Mouse (Mus musculus): ENCODE data around the gene Unc5cl. TPM values are rescaled to one million over a fixed set of nuclear protein-coding genes. Genes with fewer than 3 reads are reported as not detected.

Gene Unc5cl
- polyA plus RNA-seq, 1 experiment: 4.7 TPM

- Histone ChIP-seq H3K27ac (ENCODE audit: control insufficient read depth, insufficient read depth, low read depth, low read length, poor library complexity) (no peak overlapping the region), H3K4me1 (ENCODE audit: control insufficient read depth, insufficient read depth, low read length) (no peaks in the 10 kb centered on the region; the same call in 1 of the 2 replicates), H3K4me3 (replicated peaks; ENCODE audit: control insufficient read depth, low read depth, low read length) (no peak overlapping the region)
- 72% methylated on average over 5 of the region's 5 CpGs for WGBS
- TF ChIP-seq POLR2A (IDR thresholded peaks at IDR 0.05; ENCODE audit: borderline replicate concordance, control insufficient read depth, low read depth, low read length): no peak
- TF ChIP-seq CTCF (IDR thresholded peaks at IDR 0.05; ENCODE audit: control insufficient read depth, insufficient read depth, low read length): no peak
Measured at GRCm38 (mm10) chr17:48434479-48434878, 20.2 kb upstream of the Unc5cl start.

- Histone ChIP-seq H3K4me3 (replicated peaks; ENCODE audit: control insufficient read depth, low read depth, low read length) (no peak overlapping the region), H3K4me1 (ENCODE audit: control insufficient read depth, insufficient read depth, low read length) (no peaks in the 10 kb centered on the region), H3K27ac (ENCODE audit: control insufficient read depth, insufficient read depth, low read depth, low read length, poor library complexity) (no peak overlapping the region)
- 92% methylated on average over 1 of the region's 1 CpGs for WGBS
- no peak for TF ChIP-seq POLR2A (IDR thresholded peaks at IDR 0.05; ENCODE audit: borderline replicate concordance, control insufficient read depth, low read depth, low read length)
- TF ChIP-seq CTCF (IDR thresholded peaks at IDR 0.05; ENCODE audit: control insufficient read depth, insufficient read depth, low read length): no peak
Measured at GRCm38 (mm10) chr17:48436487-48436886, 18.2 kb upstream of the Unc5cl start.

GRCm38 (mm10) chr17:48437421-48437911 is 17.2 kb upstream of the Unc5cl start:
- H3K4me3 ChIP-seq (replicated peaks; ENCODE audit: control insufficient read depth, low read depth, low read length): no peak overlapping the region
- TF ChIP-seq CTCF (IDR thresholded peaks at IDR 0.05; ENCODE audit: control insufficient read depth, insufficient read depth, low read length): no peak
- no peak for TF ChIP-seq POLR2A (IDR thresholded peaks at IDR 0.05; ENCODE audit: borderline replicate concordance, control insufficient read depth, low read depth, low read length)
- 81% methylated on average over 7 of the region's 7 CpGs for whole genome bisulfite sequencing
- no peaks in the 10 kb centered on the region for H3K4me1 ChIP-seq (ENCODE audit: control insufficient read depth, insufficient read depth, low read length)
- H3K27ac ChIP-seq (ENCODE audit: control insufficient read depth, insufficient read depth, low read depth, low read length, poor library complexity): no peak overlapping the region

GRCm38 (mm10) chr17:48442745-48443457 is 11.8 kb upstream of the Unc5cl start:
- 76% methylated on average over 7 of the region's 7 CpGs for WGBS
- TF ChIP-seq CTCF (IDR thresholded peaks at IDR 0.05; ENCODE audit: control insufficient read depth, insufficient read depth, low read length) (no peak), POLR2A (IDR thresholded peaks at IDR 0.05; ENCODE audit: borderline replicate concordance, control insufficient read depth, low read depth, low read length) (no peak)

GRCm38 (mm10) chr17:48443542-48444145 is 11.1 kb upstream of the Unc5cl start:
- WGBS: 91% methylated on average over 16 of the region's 16 CpGs
- H3K4me1 ChIP-seq (ENCODE audit: control insufficient read depth, insufficient read depth, low read length): no peaks in the 10 kb centered on the region; the same call in 1 of the 2 replicates
- H3K27ac ChIP-seq (ENCODE audit: control insufficient read depth, insufficient read depth, low read depth, low read length, poor library complexity): no peak overlapping the region
- H3K4me3 ChIP-seq (replicated peaks; ENCODE audit: control insufficient read depth, low read depth, low read length): no peak overlapping the region
- TF ChIP-seq POLR2A (IDR thresholded peaks at IDR 0.05; ENCODE audit: borderline replicate concordance, control insufficient read depth, low read depth, low read length): no peak
- TF ChIP-seq CTCF (IDR thresholded peaks at IDR 0.05; ENCODE audit: control insufficient read depth, insufficient read depth, low read length): no peak

More at GRCm38 (mm10) chr17:48442745-48443457, 11.8 kb upstream of the Unc5cl start:
- Histone ChIP-seq H3K4me1 (ENCODE audit: control insufficient read depth, insufficient read depth, low read length) (no peaks in the 10 kb centered on the region; the same call in 1 of the 2 replicates), H3K27ac (ENCODE audit: control insufficient read depth, insufficient read depth, low read depth, low read length, poor library complexity) (no peak overlapping the region), H3K4me3 (replicated peaks; ENCODE audit: control insufficient read depth, low read depth, low read length) (no peak overlapping the region)

DNA sequence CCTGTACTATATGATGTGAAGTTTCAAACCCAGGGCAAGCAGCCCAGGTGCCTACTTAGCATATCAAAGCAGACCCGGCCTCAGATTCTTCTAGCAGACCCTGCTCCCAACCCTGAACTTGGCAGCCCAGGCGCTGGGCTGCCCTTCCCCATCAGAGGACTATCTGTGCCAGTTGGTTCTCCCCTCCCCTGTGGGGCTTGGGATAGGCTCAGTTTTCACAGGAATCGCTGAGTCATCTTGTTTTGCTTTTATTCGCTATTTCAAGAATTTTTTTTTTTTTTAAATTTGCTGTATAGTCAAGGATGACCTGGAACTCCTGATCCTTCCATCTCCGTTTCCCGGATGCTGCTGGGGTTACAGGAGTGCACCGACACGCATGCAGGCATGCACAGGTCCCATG is 7.0 kb upstream of the Unc5cl start:
- Histone ChIP-seq H3K27ac (ENCODE audit: control insufficient read depth, insufficient read depth, low read depth, low read length, poor library complexity) (peak overlapping the region; percentile 71), H3K4me1 (ENCODE audit: control insufficient read depth, insufficient read depth, low read length) (no peaks in the 10 kb centered on the region; the same call in 1 of the 2 replicates), H3K4me3 (replicated peaks; ENCODE audit: control insufficient read depth, low read depth, low read length) (peak overlapping the region; percentile 49)
- no peak for TF ChIP-seq POLR2A (IDR thresholded peaks at IDR 0.05; ENCODE audit: borderline replicate concordance, control insufficient read depth, low read depth, low read length)
- TF ChIP-seq CTCF (IDR thresholded peaks at IDR 0.05; ENCODE audit: control insufficient read depth, insufficient read depth, low read length): no peak
- 52% methylated on average over 8 of the region's 8 CpGs for WGBS

DNA sequence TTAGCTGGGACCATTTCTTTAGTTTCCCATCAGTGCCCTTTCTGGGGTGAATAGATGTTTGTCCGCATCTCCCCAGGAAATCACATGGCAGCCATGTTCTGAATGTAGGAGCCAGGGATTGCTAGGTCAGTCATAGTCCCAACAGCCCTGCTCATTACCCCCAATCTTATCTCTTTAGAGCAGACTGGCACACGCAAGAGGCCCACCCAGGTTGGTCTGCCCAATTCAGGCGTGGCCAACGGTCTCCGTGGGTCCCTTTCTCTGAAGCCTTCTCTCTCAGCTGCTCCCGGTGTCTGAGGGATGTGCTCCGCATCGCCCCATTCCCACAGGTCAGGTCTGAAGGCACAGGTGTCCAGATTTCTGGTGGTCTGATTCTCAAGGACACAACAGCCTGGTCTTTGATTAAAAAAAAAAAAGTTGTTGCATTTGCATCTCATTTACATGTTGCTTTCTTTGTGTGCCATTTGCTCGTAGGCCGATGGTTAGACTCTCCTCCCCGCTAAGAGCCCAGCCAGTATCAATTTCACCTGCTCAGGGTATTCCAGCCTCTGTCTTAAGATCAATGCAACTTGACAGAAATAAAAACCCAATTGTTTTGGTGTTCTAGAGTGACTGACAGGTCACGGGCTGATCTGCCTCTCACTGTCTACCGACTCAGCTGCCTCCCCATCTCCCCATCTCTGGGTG is 3.9 kb upstream of the Unc5cl start:
- WGBS: 57% methylated on average over 13 of the region's 13 CpGs
- Histone ChIP-seq H3K27ac (ENCODE audit: control insufficient read depth, insufficient read depth, low read depth, low read length, poor library complexity) (peak overlapping the region; percentile 86), H3K4me3 (replicated peaks; ENCODE audit: control insufficient read depth, low read depth, low read length) (peak overlapping the region; percentile 75), H3K4me1 (ENCODE audit: control insufficient read depth, insufficient read depth, low read length) (no peaks in the 10 kb centered on the region; the same call in 1 of the 2 replicates)
- TF ChIP-seq POLR2A (IDR thresholded peaks at IDR 0.05; ENCODE audit: borderline replicate concordance, control insufficient read depth, low read depth, low read length): peak; percentile 90
- TF ChIP-seq CTCF (IDR thresholded peaks at IDR 0.05; ENCODE audit: control insufficient read depth, insufficient read depth, low read length): no peak

DNA sequence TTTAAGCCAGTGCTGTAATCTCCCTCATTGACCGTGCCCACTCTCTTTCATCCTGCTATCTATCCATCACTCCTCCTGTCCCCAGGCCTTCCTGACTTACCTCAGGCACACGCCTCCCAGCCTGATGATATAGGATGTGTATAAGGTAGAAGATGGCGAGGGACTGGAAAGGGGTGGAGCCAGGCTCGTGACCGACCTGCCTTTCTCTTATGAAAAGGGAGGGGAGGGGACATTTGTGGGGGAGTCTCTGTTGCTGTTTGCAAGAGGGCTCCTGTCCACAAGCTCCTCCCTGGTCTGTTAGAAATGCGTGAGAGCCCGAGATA is 3.4 kb upstream of the Unc5cl start, which contains the start of gene Tspo2:
Gene Tspo2 (minus strand): TSS at position 170 of the 323 bp plus-strand sequence.
- Histone ChIP-seq H3K4me1 (ENCODE audit: control insufficient read depth, insufficient read depth, low read length) (no peaks in the 10 kb centered on the region; the same call in 1 of the 2 replicates), H3K27ac (ENCODE audit: control insufficient read depth, insufficient read depth, low read depth, low read length, poor library complexity) (peak within 1 kb of the TSS; percentile 86), H3K4me3 (replicated peaks; ENCODE audit: control insufficient read depth, low read depth, low read length) (peak within 1 kb of the TSS; percentile 75)
- TF ChIP-seq POLR2A (IDR thresholded peaks at IDR 0.05; ENCODE audit: borderline replicate concordance, control insufficient read depth, low read depth, low read length) (peak; percentile 51; the same call in 1 of the 2 replicates), CTCF (IDR thresholded peaks at IDR 0.05; ENCODE audit: control insufficient read depth, insufficient read depth, low read length) (no peak)
- 48% methylated on average over 7 of the region's 7 CpGs for WGBS

Data from bone marrow, adult 2 months (tissue).